In genomic region chr6:141041781-141042625, GRCm38 (mm10) we compare ENCODE assay signal across 8 mouse cellular contexts.
DNase-seq lines count a peak whose midpoint lies in the region; ATAC-seq and TF ChIP-seq lines count a peak whose summit lies in the region.
"Had no signal": no experiment of that assay in that cellular context is flagged by ENCODE, and none has a peak within 500 bp of the region (broad histone marks: within the 10 kb centered on the region; RNA-seq: fewer than 3 reads in every experiment).

No protein-coding gene starts in this region.

- peaks cover 3% of the 10 kb centered on the region; the same call in 1 of the 2 replicates for H3K27me3 ChIP-seq in liver, adult 2 months (ENCODE audit: control insufficient read depth, insufficient read depth, low read length)
- no peaks in the 10 kb centered on the region for H3K27me3 ChIP-seq in liver, embryonic 11.5 days (replicated peaks; ENCODE audit: control insufficient read depth, insufficient read depth, low read length)
- H3K27me3 ChIP-seq in heart, embryonic 12.5 days (replicated peaks): no peaks in the 10 kb centered on the region
- H3K27me3 ChIP-seq in kidney, postnatal 0 days (ENCODE audit: insufficient read depth, low read length): no peaks in the 10 kb centered on the region
- H3K27me3 ChIP-seq in stomach, embryonic 16.5 days (ENCODE audit: control insufficient read depth, insufficient read depth, low read length): no peaks in the 10 kb centered on the region
- H3K27me3 ChIP-seq: Patski had no signal

- ATAC-seq in liver, embryonic 11.5 days (replicated peaks; ENCODE audit: low FRiP score): no peak
- ATAC-seq in heart, embryonic 12.5 days (ENCODE audit: insufficient number of reproducible peaks, low FRiP score): peak; percentile 45; the same call in 1 of the 2 replicates
- peak; percentile 78 for ATAC-seq in kidney, postnatal 0 days (replicated peaks; ENCODE audit: low FRiP score, low read depth)
- ATAC-seq in stomach, embryonic 16.5 days (ENCODE audit: insufficient read depth, low FRiP score): peak; percentile 88
- ATAC-seq: Patski had no signal

- no peaks in the 10 kb centered on the region for H3K79me2 ChIP-seq in liver, adult 2 months (ENCODE audit: control insufficient read depth, insufficient read depth, low read length)

- TF ChIP-seq CTCF in liver, adult 2 months (IDR thresholded peaks at IDR 0.05; ENCODE audit: low read depth, low read length): no peak
- TF ChIP-seq CTCF in kidney, postnatal 0 days (IDR thresholded peaks at IDR 0.05; ENCODE audit: low read depth): no peak

- no peaks in the 10 kb centered on the region for H3K4me1 ChIP-seq in liver, adult 2 months (ENCODE audit: control insufficient read depth, insufficient read depth, low read length)
- H3K4me1 ChIP-seq in liver, embryonic 11.5 days (replicated peaks; ENCODE audit: control insufficient read depth, insufficient read depth, low read length): peaks cover 4% of the 10 kb centered on the region
- H3K4me1 ChIP-seq in heart, embryonic 12.5 days (replicated peaks): peaks cover 10% of the 10 kb centered on the region
- H3K4me1 ChIP-seq in kidney, postnatal 0 days (replicated peaks; ENCODE audit: insufficient read depth, low read length): no peaks in the 10 kb centered on the region
- H3K4me1 ChIP-seq in stomach, embryonic 16.5 days (ENCODE audit: control insufficient read depth, insufficient read depth, low read length): no peaks in the 10 kb centered on the region; the same call in 1 of the 2 replicates

- H3K4me3 ChIP-seq in liver, adult 2 months (ENCODE audit: insufficient read depth, low read depth, low read length): no peak overlapping the region
- no peak overlapping the region for H3K4me3 ChIP-seq in liver, embryonic 11.5 days (ENCODE audit: low read depth, low read length)
- no peak overlapping the region for H3K4me3 ChIP-seq in heart, embryonic 12.5 days
- H3K4me3 ChIP-seq in kidney, postnatal 0 days (replicated peaks; ENCODE audit: low read depth, low read length): no peak overlapping the region
- no peak overlapping the region for H3K4me3 ChIP-seq in stomach, embryonic 16.5 days (replicated peaks; ENCODE audit: low read length)

- 0 out of 2 replicates have a peak, but pooled peaks cover 2% of the 10 kb centered on the region for H3K9me3 ChIP-seq in liver, embryonic 11.5 days (ENCODE audit: control insufficient read depth, low read length)
- no peaks in the 10 kb centered on the region for H3K9me3 ChIP-seq in heart, embryonic 12.5 days (replicated peaks)
- H3K9me3 ChIP-seq in kidney, postnatal 0 days (replicated peaks; ENCODE audit: low read length): no peaks in the 10 kb centered on the region
- H3K9me3 ChIP-seq in stomach, embryonic 16.5 days (replicated peaks; ENCODE audit: control insufficient read depth, low read length): no peaks in the 10 kb centered on the region

- H3K9ac ChIP-seq in liver, adult 2 months (ENCODE audit: low read depth, low read length): no peak overlapping the region
- no peak overlapping the region for H3K9ac ChIP-seq in liver, embryonic 11.5 days (ENCODE audit: low read depth, low read length)
- 0 out of 2 replicates have a peak overlapping the region, but pooled peaks have one; percentile 0 for H3K9ac ChIP-seq in heart, embryonic 12.5 days
- no peak overlapping the region for H3K9ac ChIP-seq in kidney, postnatal 0 days (ENCODE audit: low read depth, low read length)
- H3K9ac ChIP-seq in stomach, embryonic 16.5 days (ENCODE audit: low read length): no peak overlapping the region

- no peaks in the 10 kb centered on the region for H3K36me3 ChIP-seq in liver, adult 2 months (ENCODE audit: control insufficient read depth, insufficient read depth, low read length)
- no peaks in the 10 kb centered on the region for H3K36me3 ChIP-seq in liver, embryonic 11.5 days (ENCODE audit: control insufficient read depth, insufficient read depth, low read length)
- H3K36me3 ChIP-seq in heart, embryonic 12.5 days: no peaks in the 10 kb centered on the region
- no peaks in the 10 kb centered on the region for H3K36me3 ChIP-seq in kidney, postnatal 0 days (ENCODE audit: insufficient read depth, low read length)
- no peaks in the 10 kb centered on the region for H3K36me3 ChIP-seq in stomach, embryonic 16.5 days (ENCODE audit: control insufficient read depth, insufficient read depth, low read length)

- no peak overlapping the region for H3K4me2 ChIP-seq in liver, embryonic 11.5 days
- peak overlapping the region; percentile 38 for H3K4me2 ChIP-seq in heart, embryonic 12.5 days
- no peak overlapping the region for H3K4me2 ChIP-seq in kidney, postnatal 0 days (ENCODE audit: low read length)
- peak overlapping the region; percentile 3; the same call in 1 of the 2 replicates for H3K4me2 ChIP-seq in stomach, embryonic 16.5 days (ENCODE audit: low read depth, low read length)

- no peak for TF ChIP-seq POLR2A in liver, adult 2 months (IDR thresholded peaks at IDR 0.05; ENCODE audit: extremely low read depth, insufficient read depth, low read length)

- peak; percentile 32 for DNase-seq in liver, adult 2 months (ENCODE audit: extremely low read depth, low read depth, low spot score)
- no peak for DNase-seq in liver, embryonic 11.5 days (ENCODE audit: low spot score)
- DNase-seq in kidney, postnatal 0 days (ENCODE audit: low spot score): peak; percentile 89
- DNase-seq in frontal cortex, postnatal 10 days (ENCODE audit: low spot score in 2 of 2): no peak
- no peak for DNase-seq in cerebellum, adult 11 months

- WGBS in liver, adult 2 months: 37% methylated on average over 16 of the region's 16 CpGs
- 63% methylated on average over 16 of the region's 16 CpGs for WGBS in liver, embryonic 11.5 days
- WGBS in heart, embryonic 12.5 days: 43% methylated on average over 16 of the region's 16 CpGs
- WGBS in kidney, postnatal 0 days: 59% methylated on average over 16 of the region's 16 CpGs
- WGBS in stomach, embryonic 16.5 days: 40% methylated on average over 16 of the region's 16 CpGs

- no peak overlapping the region for H3K27ac ChIP-seq in liver, adult 2 months (replicated peaks; ENCODE audit: insufficient read depth, low read depth, low read length)
- no peak overlapping the region for H3K27ac ChIP-seq in liver, embryonic 11.5 days (ENCODE audit: low read depth, low read length)
- peak overlapping the region; percentile 46; the same call in 1 of the 2 replicates for H3K27ac ChIP-seq in heart, embryonic 12.5 days (ENCODE audit: poor library complexity, severe bottlenecking)
- peak overlapping the region; percentile 68 for H3K27ac ChIP-seq in kidney, postnatal 0 days
- peak overlapping the region; percentile 75 for H3K27ac ChIP-seq in stomach, embryonic 16.5 days (ENCODE audit: low read length)

Comparison
In these comparisons a context has a peak if more than half of its experiments do, and no peak if none do; other contexts are left out.
1. DNase-seq: peak in liver, adult 2 months (single experiment) and kidney, postnatal 0 days (single experiment); none in liver, embryonic 11.5 days (single experiment), frontal cortex, postnatal 10 days (0 of 2) and cerebellum, adult 11 months (single experiment).
2. H3K27ac ChIP-seq: peak in heart, embryonic 12.5 days (single experiment), kidney, postnatal 0 days (single experiment) and stomach, embryonic 16.5 days (single experiment); none in liver, adult 2 months (single experiment) and liver, embryonic 11.5 days (single experiment).
3. H3K4me2 ChIP-seq: peak in heart, embryonic 12.5 days (single experiment) and stomach, embryonic 16.5 days (single experiment); none in liver, embryonic 11.5 days (single experiment) and kidney, postnatal 0 days (single experiment).